Mouse (Mus musculus): ENCODE results near the gene Fam227b. TPM values are rescaled to one million over a fixed set of nuclear protein-coding genes. Genes with fewer than 3 reads are reported as not detected.

Fam227b gene
- polyA plus RNA-seq, 1 experiment from 2014 or later = not detected

GRCm38 (mm10) chr2:126165277-126166018, 13.6 kb upstream of the Fam227b start:
- Histone ChIP-seq H3K9me3 (replicated peaks; ENCODE audit: control insufficient read depth, low read length, poor library complexity, severe bottlenecking) (no peaks in the 10 kb centered on the region), H3K27ac (ENCODE audit: low read length) (no peak overlapping the region), H3K4me2 (ENCODE audit: low read length) (no peak overlapping the region), H3K9ac (ENCODE audit: low read depth, low read length) (no peak overlapping the region), H3K4me1 (ENCODE audit: control insufficient read depth, insufficient read depth, low read length) (no peaks in the 10 kb centered on the region), H3K36me3 (ENCODE audit: control insufficient read depth, insufficient read depth, low read length) (peaks cover 13% of the 10 kb centered on the region), H3K4me3 (ENCODE audit: low read depth, low read length) (no peak overlapping the region), H3K27me3 (ENCODE audit: control insufficient read depth, insufficient read depth, low read depth, low read length) (no peaks in the 10 kb centered on the region)
- no peak for ATAC-seq
- WGBS = 93% methylated on average over 5 of the region's 5 CpGs

GRCm38 (mm10) chr2:126147723-126148122, 4.1 kb downstream of the Fam227b start:
- no peaks in the 10 kb centered on the region for H3K9me3 ChIP-seq (replicated peaks; ENCODE audit: control insufficient read depth, low read length, poor library complexity, severe bottlenecking)
- peaks cover 1% of the 10 kb centered on the region; the same call in 1 of the 2 replicates for H3K4me1 ChIP-seq (ENCODE audit: control insufficient read depth, insufficient read depth, low read length)
- no peak overlapping the region for H3K9ac ChIP-seq (ENCODE audit: low read depth, low read length)
- no peak overlapping the region for H3K27ac ChIP-seq (ENCODE audit: low read length)
- no peak overlapping the region for H3K4me3 ChIP-seq (ENCODE audit: low read depth, low read length)
- H3K4me2 ChIP-seq (ENCODE audit: low read length) = no peak overlapping the region
- no peaks in the 10 kb centered on the region for H3K36me3 ChIP-seq (ENCODE audit: control insufficient read depth, insufficient read depth, low read length)
- no peaks in the 10 kb centered on the region for H3K27me3 ChIP-seq (ENCODE audit: control insufficient read depth, insufficient read depth, low read depth, low read length)
- ATAC-seq = no peak

DNA sequence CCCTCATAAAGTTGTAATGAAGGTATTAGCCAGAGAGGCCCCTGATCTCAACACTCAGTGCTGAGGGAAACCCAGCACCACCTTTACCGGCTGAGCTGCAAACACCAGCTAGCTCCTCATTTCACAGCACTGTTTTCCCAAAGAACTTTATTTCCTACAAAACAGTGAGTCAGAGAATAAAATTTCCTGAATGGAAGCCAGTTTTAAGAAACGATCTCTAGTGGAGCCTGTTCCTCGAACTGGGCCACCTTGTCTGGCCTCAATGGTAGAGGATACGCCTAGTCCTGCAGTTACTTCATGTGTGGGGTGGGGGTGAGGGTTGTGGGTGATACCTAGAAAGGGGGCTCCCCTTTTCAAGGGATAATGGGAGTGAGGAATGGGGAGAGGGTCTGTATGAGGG, 57.2 kb downstream of the Fam227b start:
- no peak overlapping the region for H3K4me2 ChIP-seq (ENCODE audit: low read length)
- H3K27me3 ChIP-seq (ENCODE audit: control insufficient read depth, insufficient read depth, low read depth, low read length) = no peaks in the 10 kb centered on the region
- H3K9ac ChIP-seq (ENCODE audit: low read depth, low read length) = no peak overlapping the region
- no peak for ATAC-seq
- WGBS = 92% methylated on average over 4 of the region's 4 CpGs
- no peaks in the 10 kb centered on the region for H3K36me3 ChIP-seq (ENCODE audit: control insufficient read depth, insufficient read depth, low read length)
- no peaks in the 10 kb centered on the region for H3K4me1 ChIP-seq (ENCODE audit: control insufficient read depth, insufficient read depth, low read length)
- H3K4me3 ChIP-seq (ENCODE audit: low read depth, low read length) = no peak overlapping the region
- H3K9me3 ChIP-seq (replicated peaks; ENCODE audit: control insufficient read depth, low read length, poor library complexity, severe bottlenecking) = no peaks in the 10 kb centered on the region
- H3K27ac ChIP-seq (ENCODE audit: low read length) = no peak overlapping the region

- 68% methylated on average over 5 of the region's 5 CpGs for WGBS
- Histone ChIP-seq H3K9ac (ENCODE audit: low read depth, low read length) (no peak overlapping the region), H3K4me1 (ENCODE audit: control insufficient read depth, insufficient read depth, low read length) (no peaks in the 10 kb centered on the region), H3K4me3 (ENCODE audit: low read depth, low read length) (no peak overlapping the region), H3K27me3 (ENCODE audit: control insufficient read depth, insufficient read depth, low read depth, low read length) (no peaks in the 10 kb centered on the region), H3K9me3 (replicated peaks; ENCODE audit: control insufficient read depth, low read length, poor library complexity, severe bottlenecking) (no peaks in the 10 kb centered on the region), H3K4me2 (ENCODE audit: low read length) (no peak overlapping the region), H3K36me3 (ENCODE audit: control insufficient read depth, insufficient read depth, low read length) (no peaks in the 10 kb centered on the region), H3K27ac (ENCODE audit: low read length) (no peak overlapping the region)
- ATAC-seq = no peak
These were observed 61.4 kb downstream of the Fam227b start for GRCm38 (mm10) chr2:126090432-126090831.

DNA sequence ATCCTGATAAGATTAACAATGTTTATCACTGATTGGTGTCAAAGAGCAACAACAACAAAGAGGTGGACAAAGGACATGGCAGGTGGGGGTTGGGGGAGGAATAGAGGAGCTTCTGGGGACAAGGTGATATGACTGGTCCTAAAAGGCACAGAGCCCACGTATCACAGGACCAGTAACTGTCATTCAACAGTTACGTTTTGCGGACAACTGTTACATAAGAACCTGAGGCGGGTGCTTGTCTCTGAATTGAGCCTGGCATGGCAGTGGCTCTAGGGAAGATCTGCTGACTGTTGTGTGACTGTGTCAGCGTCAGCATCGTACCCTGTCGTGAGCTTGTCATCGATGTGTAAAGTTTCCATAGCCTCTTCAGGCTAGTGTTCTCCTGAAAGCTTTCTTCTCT, 65.6 kb downstream of the Fam227b start:
- 68% methylated on average over 8 of the region's 8 CpGs for WGBS
- no peaks in the 10 kb centered on the region for H3K36me3 ChIP-seq (ENCODE audit: control insufficient read depth, insufficient read depth, low read length)
- H3K4me3 ChIP-seq (ENCODE audit: low read depth, low read length) = no peak overlapping the region
- H3K9me3 ChIP-seq (replicated peaks; ENCODE audit: control insufficient read depth, low read length, poor library complexity, severe bottlenecking) = no peaks in the 10 kb centered on the region
- H3K4me2 ChIP-seq (ENCODE audit: low read length) = no peak overlapping the region
- no peaks in the 10 kb centered on the region for H3K27me3 ChIP-seq (ENCODE audit: control insufficient read depth, insufficient read depth, low read depth, low read length)
- H3K4me1 ChIP-seq (ENCODE audit: control insufficient read depth, insufficient read depth, low read length) = no peaks in the 10 kb centered on the region
- ATAC-seq = no peak
- H3K27ac ChIP-seq (ENCODE audit: low read length) = no peak overlapping the region
- no peak overlapping the region for H3K9ac ChIP-seq (ENCODE audit: low read depth, low read length)

GRCm38 (mm10) chr2:126084326-126084725, 67.5 kb downstream of the Fam227b start:
- no peaks in the 10 kb centered on the region for H3K4me1 ChIP-seq (ENCODE audit: control insufficient read depth, insufficient read depth, low read length)

DNA sequence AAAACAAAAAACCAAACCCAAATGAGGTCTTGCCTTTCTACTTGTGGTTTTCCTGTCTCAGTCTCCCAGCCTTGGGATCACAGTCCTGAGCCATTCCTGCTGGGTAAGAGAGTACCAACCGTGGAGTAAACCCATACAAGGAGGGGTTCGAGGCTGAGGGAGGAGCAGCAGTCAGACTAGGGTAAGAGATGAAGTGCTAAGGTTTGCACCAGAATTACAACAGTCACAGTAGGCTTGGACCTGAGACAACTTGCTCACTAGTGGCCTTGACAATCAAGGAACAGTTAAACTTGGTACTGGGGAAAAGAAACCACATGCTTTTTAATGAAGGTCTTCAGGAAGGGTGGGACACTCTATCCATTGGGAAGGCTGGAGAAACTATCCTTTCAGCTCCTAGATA, 72.7 kb downstream of the Fam227b start:
- Histone ChIP-seq H3K4me3 (ENCODE audit: low read depth, low read length) (no peak overlapping the region), H3K9ac (ENCODE audit: low read depth, low read length) (no peak overlapping the region), H3K27ac (ENCODE audit: low read length) (no peak overlapping the region), H3K4me2 (ENCODE audit: low read length) (no peak overlapping the region), H3K27me3 (ENCODE audit: control insufficient read depth, insufficient read depth, low read depth, low read length) (no peaks in the 10 kb centered on the region), H3K9me3 (replicated peaks; ENCODE audit: control insufficient read depth, low read length, poor library complexity, severe bottlenecking) (no peaks in the 10 kb centered on the region), H3K4me1 (ENCODE audit: control insufficient read depth, insufficient read depth, low read length) (no peaks in the 10 kb centered on the region), H3K36me3 (ENCODE audit: control insufficient read depth, insufficient read depth, low read length) (no peaks in the 10 kb centered on the region)
- 81% methylated on average over 2 of the region's 2 CpGs for WGBS
- no peak for ATAC-seq

More at GRCm38 (mm10) chr2:126084326-126084725, 67.5 kb downstream of the Fam227b start:
- Histone ChIP-seq H3K27me3 (ENCODE audit: control insufficient read depth, insufficient read depth, low read depth, low read length) (no peaks in the 10 kb centered on the region), H3K36me3 (ENCODE audit: control insufficient read depth, insufficient read depth, low read length) (no peaks in the 10 kb centered on the region), H3K4me2 (ENCODE audit: low read length) (no peak overlapping the region), H3K4me3 (ENCODE audit: low read depth, low read length) (no peak overlapping the region), H3K9ac (ENCODE audit: low read depth, low read length) (no peak overlapping the region), H3K27ac (ENCODE audit: low read length) (no peak overlapping the region), H3K9me3 (replicated peaks; ENCODE audit: control insufficient read depth, low read length, poor library complexity, severe bottlenecking) (no peaks in the 10 kb centered on the region)
- no peak for ATAC-seq
- 87% methylated on average over 3 of the region's 3 CpGs for WGBS

GRCm38 (mm10) chr2:126076506-126076905, 75.3 kb downstream of the Fam227b start:
- no peak overlapping the region for H3K27ac ChIP-seq (ENCODE audit: low read length)
- H3K36me3 ChIP-seq (ENCODE audit: control insufficient read depth, insufficient read depth, low read length) = no peaks in the 10 kb centered on the region
- 95% methylated on average over 6 of the region's 6 CpGs for WGBS
- no peak overlapping the region for H3K4me2 ChIP-seq (ENCODE audit: low read length)
- no peaks in the 10 kb centered on the region for H3K27me3 ChIP-seq (ENCODE audit: control insufficient read depth, insufficient read depth, low read depth, low read length)
- H3K4me1 ChIP-seq (ENCODE audit: control insufficient read depth, insufficient read depth, low read length) = no peaks in the 10 kb centered on the region
- no peaks in the 10 kb centered on the region for H3K9me3 ChIP-seq (replicated peaks; ENCODE audit: control insufficient read depth, low read length, poor library complexity, severe bottlenecking)
- H3K4me3 ChIP-seq (ENCODE audit: low read depth, low read length) = no peak overlapping the region
- no peak for ATAC-seq
- H3K9ac ChIP-seq (ENCODE audit: low read depth, low read length) = no peak overlapping the region

- ATAC-seq = no peak
- no peaks in the 10 kb centered on the region for H3K9me3 ChIP-seq (replicated peaks; ENCODE audit: control insufficient read depth, low read length, poor library complexity, severe bottlenecking)
- H3K9ac ChIP-seq (ENCODE audit: low read depth, low read length) = no peak overlapping the region
- H3K36me3 ChIP-seq (ENCODE audit: control insufficient read depth, insufficient read depth, low read length) = no peaks in the 10 kb centered on the region
- H3K27me3 ChIP-seq (ENCODE audit: control insufficient read depth, insufficient read depth, low read depth, low read length) = no peaks in the 10 kb centered on the region
- H3K4me1 ChIP-seq (ENCODE audit: control insufficient read depth, insufficient read depth, low read length) = no peaks in the 10 kb centered on the region
- no peak overlapping the region for H3K4me3 ChIP-seq (ENCODE audit: low read depth, low read length)
- no peak overlapping the region for H3K4me2 ChIP-seq (ENCODE audit: low read length)
- H3K27ac ChIP-seq (ENCODE audit: low read length) = no peak overlapping the region
- WGBS = 90% methylated on average over 4 of the region's 4 CpGs
These were observed 78.1 kb downstream of the Fam227b start for GRCm38 (mm10) chr2:126073744-126074143.
